Mouse (Mus musculus) hindbrain, embryonic 10.5 days (tissue): ENCODE results near the gene Idh1. TPM values are rescaled to one million over a fixed set of nuclear protein-coding genes. Genes with fewer than 3 reads are reported as not detected.

ENCODE experiments used
- DNase-seq: peaks from one replicate; pipeline ENCODE4 v3.0.0-alpha.2; 2017; ENCODE audit warnings: low spot score
- H3K27ac ChIP-seq: fragments of 300-500 bp; sonication (generic); 2 replicates; pipeline ENCODE4 v1.5.1; 2016; ENCODE audit warnings: mild to moderate bottlenecking, moderate library complexity
- H3K27me3 ChIP-seq: fragments of 300-500 bp; sonication (generic); 2 replicates; pipeline ENCODE4 v1.6.1; 2016; ENCODE audit warnings: mild to moderate bottlenecking; ENCODE audit not compliant: poor library complexity, insufficient read depth, severe bottlenecking
- H3K36me3 ChIP-seq: fragments of 300-500 bp; sonication (generic); 2 replicates; pipeline ENCODE4 v1.6.1; 2016; ENCODE audit warnings: mild to moderate bottlenecking, moderate library complexity
- H3K4me1 ChIP-seq: fragments of 300-500 bp; sonication (generic); replicated peaks from 2 replicates; pipeline ENCODE4 v1.6.1; 2016; ENCODE audit warnings: mild to moderate bottlenecking
- H3K4me3 ChIP-seq: fragments of 300-500 bp; sonication (generic); 2 replicates; pipeline ENCODE4 v1.5.1; 2016; ENCODE audit warnings: mild to moderate bottlenecking, moderate library complexity
- H3K9me3 ChIP-seq: fragments of 300-500 bp; sonication (generic); 2 replicates; pipeline ENCODE4 v1.6.1; 2016; ENCODE audit warnings: mild to moderate bottlenecking, moderate library complexity
- WGBS: fragments of 180-500 bp; shearing (Covaris S2); methylation state at CpG from one replicate; pipeline ENCODE4 v1.1.7; 2016; 5-methylcytosine and 5-hydroxymethylcytosine counted together
- polyA plus RNA-seq: library from polyadenylated mRNA; unstranded; fragments of >200 nt; fragmentation: Nextera tagmentation; extraction: Ambion mirVana; gene quantifications from 2 replicates; pipeline ENCODE4 v1.2.1, GENCODE M21; 2016

Gene Idh1
- polyA plus RNA-seq, 1 experiment from 2014 or later = 332 TPM

- Histone ChIP-seq H3K27ac (peak overlapping the region; percentile 93), H3K36me3 (no peaks in the 10 kb centered on the region)
- WGBS = 28% methylated on average over 12 of the region's 12 CpGs
These were observed 635 bp downstream of the Idh1 start for GRCm38 (mm10) chr1:65185524-65186205.

DNA sequence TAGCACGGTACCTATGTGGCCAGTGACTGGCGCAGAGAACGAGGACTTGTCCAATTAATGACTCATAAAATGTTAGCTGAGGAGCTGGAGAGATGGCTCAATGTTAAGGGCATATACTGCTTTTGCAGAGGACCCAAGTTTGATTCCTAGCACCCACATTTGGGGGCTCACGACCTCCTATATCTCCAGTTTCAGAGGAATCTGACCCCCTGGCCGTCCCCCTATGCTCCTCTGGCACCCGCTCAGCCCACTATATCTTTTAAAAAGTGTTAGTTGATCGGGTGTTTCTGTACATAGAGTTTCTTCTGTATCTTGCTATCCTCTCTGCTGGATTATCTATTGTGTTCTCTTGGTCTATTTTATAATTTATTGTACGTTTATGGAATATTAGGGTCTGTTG is 1.3 kb downstream of the Idh1 start:
- Histone ChIP-seq H3K36me3 (no peaks in the 10 kb centered on the region), H3K27ac (no peak overlapping the region), H3K9me3 (no peaks in the 10 kb centered on the region), H3K4me3 (no peak overlapping the region), H3K27me3 (no peaks in the 10 kb centered on the region), H3K4me1 (peaks cover 20% of the 10 kb centered on the region)
- WGBS = 89% methylated on average over 8 of the region's 8 CpGs
- no peak for DNase-seq

More at GRCm38 (mm10) chr1:65185524-65186205, 635 bp downstream of the Idh1 start:
- no peaks in the 10 kb centered on the region for H3K9me3 ChIP-seq
- no peaks in the 10 kb centered on the region for H3K27me3 ChIP-seq
- H3K4me3 ChIP-seq = peak overlapping the region; percentile 95
- H3K4me1 ChIP-seq = peaks cover 20% of the 10 kb centered on the region
- DNase-seq = no peak

DNA sequence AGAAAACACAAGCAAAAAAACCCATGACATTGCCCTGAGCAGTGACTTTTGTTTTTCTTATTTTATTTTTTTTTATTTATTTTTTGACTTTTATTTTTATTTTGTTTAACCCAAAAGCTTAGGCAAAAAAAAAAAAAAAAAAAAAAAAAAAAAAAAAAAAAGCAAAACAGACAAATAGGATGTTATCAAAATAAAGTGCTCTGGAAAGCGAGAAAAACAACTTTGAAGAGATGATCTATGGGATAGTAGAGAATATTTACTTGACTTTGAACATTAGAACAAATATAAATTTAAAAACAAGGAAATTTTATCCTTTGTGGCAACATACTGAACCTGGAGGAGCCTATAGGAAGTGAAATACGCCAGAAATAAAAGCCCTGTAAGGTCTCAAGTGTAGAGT is 2.3 kb downstream of the Idh1 start:
- no peak overlapping the region for H3K27ac ChIP-seq
- WGBS = 89% methylated on average over 2 of the region's 2 CpGs
- H3K27me3 ChIP-seq = no peaks in the 10 kb centered on the region
- H3K4me1 ChIP-seq = peaks cover 20% of the 10 kb centered on the region
- no peak overlapping the region for H3K4me3 ChIP-seq
- no peaks in the 10 kb centered on the region for H3K36me3 ChIP-seq
- DNase-seq = no peak
- H3K9me3 ChIP-seq = no peaks in the 10 kb centered on the region

GRCm38 (mm10) chr1:65181459-65181858 is 4.8 kb downstream of the Idh1 start:
- DNase-seq = no peak
- 90% methylated on average over 5 of the region's 5 CpGs for WGBS
- Histone ChIP-seq H3K27me3 (no peaks in the 10 kb centered on the region), H3K27ac (no peak overlapping the region), H3K4me1 (peaks cover 25% of the 10 kb centered on the region), H3K9me3 (no peaks in the 10 kb centered on the region), H3K4me3 (no peak overlapping the region), H3K36me3 (no peaks in the 10 kb centered on the region)

- DNase-seq = peak; percentile 28
- Histone ChIP-seq H3K27ac (peak overlapping the region; percentile 97), H3K4me3 (peak overlapping the region; percentile 81), H3K4me1 (peaks cover 27% of the 10 kb centered on the region), H3K27me3 (no peaks in the 10 kb centered on the region), H3K9me3 (no peaks in the 10 kb centered on the region), H3K36me3 (peaks cover 4% of the 10 kb centered on the region)
- 5% methylated on average over 11 of the region's 11 CpGs for WGBS
These were observed 6.6 kb downstream of the Idh1 start for GRCm38 (mm10) chr1:65179634-65180249.

- under 1% methylated on average over 39 of the region's 39 CpGs for WGBS
- peak; percentile 99 for DNase-seq
These were observed 7.3 kb downstream of the Idh1 start for GRCm38 (mm10) chr1:65178902-65179432.

GRCm38 (mm10) chr1:65178126-65178901 is 8.0 kb downstream of the Idh1 start:
- Histone ChIP-seq H3K4me3 (peak overlapping the region; percentile 81), H3K36me3 (peaks cover 18% of the 10 kb centered on the region), H3K27ac (peak overlapping the region; percentile 97), H3K4me1 (peaks cover 27% of the 10 kb centered on the region), H3K27me3 (no peaks in the 10 kb centered on the region), H3K9me3 (no peaks in the 10 kb centered on the region)
- peak; percentile 93 for DNase-seq
- 8% methylated on average over 27 of the region's 27 CpGs for WGBS

More at GRCm38 (mm10) chr1:65178902-65179432, 7.3 kb downstream of the Idh1 start:
- Histone ChIP-seq H3K4me1 (peaks cover 27% of the 10 kb centered on the region), H3K27me3 (no peaks in the 10 kb centered on the region), H3K36me3 (peaks cover 12% of the 10 kb centered on the region), H3K27ac (peak overlapping the region; percentile 97), H3K9me3 (no peaks in the 10 kb centered on the region), H3K4me3 (peak overlapping the region; percentile 81)

DNA sequence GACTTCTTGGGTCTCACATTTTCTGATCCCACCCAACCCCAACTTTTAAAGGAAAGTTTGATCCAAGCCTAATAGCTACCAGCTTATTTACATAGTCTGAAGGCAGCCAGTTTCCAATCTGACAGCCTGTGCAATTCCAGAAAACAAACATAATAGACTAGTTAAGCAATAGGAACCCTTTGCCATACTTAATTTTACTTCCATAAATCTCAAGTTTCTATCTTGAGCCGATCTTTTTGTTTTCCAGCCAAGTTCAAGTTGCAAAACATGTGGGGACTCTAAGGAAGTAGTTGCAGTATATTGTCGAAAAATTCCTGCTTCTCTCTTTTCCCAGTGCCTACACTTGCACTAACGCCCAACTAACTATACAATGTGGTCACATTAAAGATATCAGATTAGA is 8.8 kb downstream of the Idh1 start:
- Histone ChIP-seq H3K36me3 (peaks cover 27% of the 10 kb centered on the region), H3K4me1 (peaks cover 30% of the 10 kb centered on the region), H3K4me3 (peak overlapping the region; percentile 81), H3K27ac (no peak overlapping the region), H3K9me3 (no peaks in the 10 kb centered on the region), H3K27me3 (no peaks in the 10 kb centered on the region)
- WGBS = 73% methylated on average over 3 of the region's 3 CpGs
- no peak for DNase-seq

DNA sequence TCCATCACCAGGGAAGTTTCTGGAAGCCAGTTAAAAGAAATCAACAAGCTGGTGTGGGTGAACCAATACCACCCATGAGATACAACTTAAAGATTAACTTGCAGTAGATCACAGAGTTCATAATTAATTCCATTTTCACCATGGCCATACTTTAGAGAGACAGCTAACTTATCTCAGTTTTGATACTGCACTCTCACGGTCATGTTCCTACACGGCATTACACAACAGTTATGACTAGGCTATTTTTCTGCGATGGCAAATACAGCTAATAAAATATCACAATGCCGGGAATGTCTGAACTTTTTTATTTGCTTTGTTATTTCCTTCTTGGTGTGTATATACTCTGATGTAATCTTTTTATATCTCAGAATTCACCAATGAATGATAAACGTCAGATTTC is 9.4 kb downstream of the Idh1 start:
- WGBS = 91% methylated on average over 5 of the region's 5 CpGs
- no peak for DNase-seq

DNA sequence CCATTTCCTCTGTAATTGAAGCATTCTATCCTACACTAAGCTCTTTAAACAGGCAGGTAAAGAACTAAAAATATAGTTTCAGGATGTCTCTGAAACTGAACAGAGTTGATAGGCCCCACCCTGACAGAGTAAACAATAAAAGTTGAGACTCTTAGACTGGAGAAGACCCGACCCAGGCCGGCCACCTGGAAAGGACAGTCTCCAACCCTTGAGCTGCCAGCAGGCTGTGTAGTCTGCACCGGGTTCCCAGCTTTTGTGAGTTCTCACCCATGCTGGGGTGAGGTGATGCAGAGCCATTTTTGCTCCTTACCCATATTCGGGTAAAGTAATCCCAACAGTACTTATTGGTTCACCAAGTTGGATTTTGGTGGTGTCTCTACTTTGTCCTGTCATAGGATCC is 10.1 kb downstream of the Idh1 start:
- no peak overlapping the region for H3K4me3 ChIP-seq
- no peak for DNase-seq
- H3K4me1 ChIP-seq = peaks cover 30% of the 10 kb centered on the region
- H3K36me3 ChIP-seq = peaks cover 40% of the 10 kb centered on the region
- no peak overlapping the region for H3K27ac ChIP-seq
- 74% methylated on average over 4 of the region's 4 CpGs for WGBS
- H3K27me3 ChIP-seq = no peaks in the 10 kb centered on the region
- no peaks in the 10 kb centered on the region for H3K9me3 ChIP-seq

More for the DNA sequence above, 9.4 kb downstream of the Idh1 start:
- no peaks in the 10 kb centered on the region for H3K9me3 ChIP-seq
- H3K27ac ChIP-seq = no peak overlapping the region
- H3K27me3 ChIP-seq = no peaks in the 10 kb centered on the region
- H3K4me1 ChIP-seq = peaks cover 30% of the 10 kb centered on the region
- H3K4me3 ChIP-seq = no peak overlapping the region
- H3K36me3 ChIP-seq = peaks cover 32% of the 10 kb centered on the region

- peaks cover 64% of the 10 kb centered on the region for H3K36me3 ChIP-seq
- peaks cover 30% of the 10 kb centered on the region for H3K4me1 ChIP-seq
- H3K27me3 ChIP-seq = no peaks in the 10 kb centered on the region
- WGBS = 88% methylated on average over 2 of the region's 2 CpGs
- DNase-seq = no peak
- H3K4me3 ChIP-seq = no peak overlapping the region
- no peaks in the 10 kb centered on the region for H3K9me3 ChIP-seq
- no peak overlapping the region for H3K27ac ChIP-seq
These were observed 12.6 kb downstream of the Idh1 start for GRCm38 (mm10) chr1:65173716-65174115.

DNA sequence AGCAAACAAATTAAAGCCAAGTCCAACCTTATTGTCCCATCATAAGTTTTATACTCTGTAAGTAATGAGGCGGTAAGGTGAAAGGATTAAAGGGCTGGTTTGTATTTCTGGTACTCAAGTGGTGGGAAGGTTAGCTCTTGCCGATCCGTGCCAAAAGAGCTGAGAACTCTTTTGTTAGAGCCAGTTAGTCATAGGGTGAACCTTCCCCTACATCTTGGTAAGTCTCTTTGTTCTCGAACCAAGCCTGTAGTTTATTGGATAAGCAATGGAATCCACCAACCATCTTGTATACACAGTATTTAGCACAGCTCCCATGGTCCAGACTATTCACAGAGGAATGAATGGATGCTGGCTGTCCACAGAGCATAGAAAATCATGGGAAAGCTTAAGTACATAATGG is 14.7 kb downstream of the Idh1 start:
- WGBS = 85% methylated on average over 4 of the region's 4 CpGs
- H3K27me3 ChIP-seq = no peaks in the 10 kb centered on the region
- peaks cover 13% of the 10 kb centered on the region for H3K4me1 ChIP-seq
- no peak overlapping the region for H3K4me3 ChIP-seq
- no peak for DNase-seq
- no peak overlapping the region for H3K27ac ChIP-seq
- peaks cover 86% of the 10 kb centered on the region for H3K36me3 ChIP-seq
- no peaks in the 10 kb centered on the region for H3K9me3 ChIP-seq

DNA sequence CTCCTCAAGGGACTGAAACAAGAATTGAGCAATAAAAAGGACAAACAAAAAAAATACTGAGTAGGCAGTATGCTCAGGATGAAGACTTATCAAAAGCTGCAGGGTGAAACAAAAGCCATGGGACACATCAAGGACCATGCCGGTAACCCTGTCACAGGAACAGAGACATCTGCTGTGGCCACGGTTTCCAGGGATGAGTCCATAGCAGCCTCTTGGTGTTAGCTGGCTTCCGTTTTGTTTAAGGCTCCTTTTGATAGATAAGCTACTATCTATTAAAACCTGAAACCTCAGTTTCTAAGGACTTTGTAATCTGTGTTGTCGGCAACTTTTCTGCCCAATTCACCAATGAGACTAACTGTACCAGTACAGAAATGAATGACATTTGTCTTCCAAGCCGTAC is 16.4 kb downstream of the Idh1 start:
- Histone ChIP-seq H3K9me3 (no peaks in the 10 kb centered on the region), H3K27me3 (no peaks in the 10 kb centered on the region), H3K27ac (no peak overlapping the region), H3K4me1 (0 out of 2 replicates have a peak, but pooled peaks cover 2% of the 10 kb centered on the region), H3K4me3 (no peak overlapping the region), H3K36me3 (peaks cover 99% of the 10 kb centered on the region)
- no peak for DNase-seq
- 92% methylated on average over 5 of the region's 5 CpGs for WGBS
